Mouse (Mus musculus) embryonic facial prominence, embryonic 11.5 days (tissue): ENCODE results near the gene Sept3. TPM values are rescaled to one million over a fixed set of nuclear protein-coding genes. Genes with fewer than 3 reads are reported as not detected.
A peak's percentile ranks its signal among the peaks of the same experiment; 100 is the strongest.

ENCODE experiments used
- ATAC-seq: fragments of 200-750 bp; cut with Nextera tagmentation; replicated peaks from 2 replicates; pipeline ENCODE4 v1.8.0; 2017; ENCODE audit warnings: low read depth; ENCODE audit not compliant: insufficient number of reproducible peaks, low FRiP score, low TSS enrichment
- DNase-seq: peaks from one replicate; pipeline ENCODE4 v3.0.0-alpha.2; 2015; ENCODE audit warnings: low spot score
- H3K27ac ChIP-seq: fragments of 300-500 bp; sonication (generic); replicated peaks from 2 replicates; pipeline ENCODE4 v1.5.1; 2014; ENCODE audit warnings: mild to moderate bottlenecking, low read depth, low read length, control low read depth
- H3K27me3 ChIP-seq: fragments of 300-500 bp; sonication (generic); 2 replicates; pipeline ENCODE4 v1.6.1; 2014; ENCODE audit warnings: mild to moderate bottlenecking, low read length, moderate library complexity, mixed read lengths; ENCODE audit not compliant: control insufficient read depth, insufficient read depth
- H3K36me3 ChIP-seq: fragments of 300-500 bp; sonication (generic); replicated peaks from 2 replicates; pipeline ENCODE4 v1.6.1; 2014; ENCODE audit warnings: low read depth, mild to moderate bottlenecking, low read length, moderate library complexity, mixed read lengths; ENCODE audit not compliant: control insufficient read depth, insufficient read depth
- H3K4me1 ChIP-seq: fragments of 300-500 bp; sonication (generic); 2 replicates; pipeline ENCODE4 v1.6.1; 2014; ENCODE audit warnings: low read length, mixed read lengths; ENCODE audit not compliant: control insufficient read depth, insufficient read depth
- H3K4me2 ChIP-seq: fragments of 300-500 bp; sonication (generic); 2 replicates; pipeline ENCODE4 v1.6.1; 2014; ENCODE audit warnings: low read depth, mild to moderate bottlenecking, control low read depth, low read length, moderate library complexity
- H3K4me3 ChIP-seq: fragments of 300-500 bp; sonication (generic); 2 replicates; pipeline ENCODE4 v1.5.1; 2014; ENCODE audit warnings: low read depth, low read length, control low read depth
- H3K9ac ChIP-seq: fragments of 300-500 bp; sonication (generic); replicated peaks from 2 replicates; pipeline ENCODE4 v1.6.1; 2014; ENCODE audit warnings: mild to moderate bottlenecking, control low read depth, low read length
- H3K9me3 ChIP-seq: fragments of 300-500 bp; sonication (generic); replicated peaks from 2 replicates; pipeline ENCODE4 v1.6.1; 2016; ENCODE audit warnings: mild to moderate bottlenecking, low read length, inconsistent platforms, mixed read lengths; ENCODE audit not compliant: control insufficient read depth
- WGBS: fragments of 180-500 bp; shearing (Covaris S2); extraction: QIAGEN DNeasy Blood & Tissue Kit; methylation state at CpG from one replicate; pipeline ENCODE4 v1.1.7; 2014; 5-methylcytosine and 5-hydroxymethylcytosine counted together
- polyA plus RNA-seq: library from polyadenylated mRNA; unstranded; fragments of >200 nt; fragmentation: Nextera tagmentation; extraction: Ambion mirVana; gene quantifications from 2 replicates; pipeline ENCODE4 v1.2.1, GENCODE M21; 2014

Sept3 gene
- polyA plus RNA-seq, 1 experiment from 2014 or later = 66.7 TPM

- Histone ChIP-seq H3K9ac (peak overlapping the region; percentile 80), H3K4me2 (peak overlapping the region; percentile 76; the same call in 1 of the 2 replicates), H3K9me3 (no peaks in the 10 kb centered on the region), H3K27me3 (peaks cover 4% of the 10 kb centered on the region; the same call in 1 of the 2 replicates), H3K4me1 (peaks cover 1% of the 10 kb centered on the region), H3K27ac (0 out of 2 replicates have a peak overlapping the region, but pooled peaks have one; percentile 44), H3K36me3 (no peaks in the 10 kb centered on the region), H3K4me3 (peak overlapping the region; percentile 41)
- 66% methylated on average over 15 of the region's 15 CpGs for WGBS
- ATAC-seq = no peak
- no peak for DNase-seq
Observed at GRCm38 (mm10) chr15:82341675-82342542, 67.2 kb downstream of the Sept3 start.

GRCm38 (mm10) chr15:82342543-82342935 is 67.8 kb downstream of the Sept3 start:
- no peaks in the 10 kb centered on the region for H3K9me3 ChIP-seq
- H3K9ac ChIP-seq = no peak overlapping the region
- no peaks in the 10 kb centered on the region for H3K36me3 ChIP-seq
- DNase-seq (no peak), ATAC-seq (no peak)
- WGBS = 75% methylated on average over 5 of the region's 5 CpGs
- H3K4me3 ChIP-seq = no peak overlapping the region
- peaks cover 5% of the 10 kb centered on the region for H3K4me1 ChIP-seq
- H3K27ac ChIP-seq = no peak overlapping the region
- peaks cover 4% of the 10 kb centered on the region; the same call in 1 of the 2 replicates for H3K27me3 ChIP-seq
- no peak overlapping the region for H3K4me2 ChIP-seq

- no peak for ATAC-seq
- DNase-seq = no peak
- Histone ChIP-seq H3K4me3 (no peak overlapping the region), H3K27me3 (peaks cover 4% of the 10 kb centered on the region; the same call in 1 of the 2 replicates), H3K9me3 (no peaks in the 10 kb centered on the region), H3K36me3 (no peaks in the 10 kb centered on the region), H3K27ac (no peak overlapping the region), H3K4me2 (no peak overlapping the region), H3K4me1 (peaks cover 5% of the 10 kb centered on the region), H3K9ac (no peak overlapping the region)
- 86% methylated on average over 27 of the region's 27 CpGs for WGBS
Observed at GRCm38 (mm10) chr15:82343368-82344287, 68.9 kb downstream of the Sept3 start.

Other genes with a start within 250 kb of the Sept3 start
- 26.9 and 31.6 TPM in 2 replicates for gene Desi1, start 241.0 kb upstream of the Sept3 start, polyA plus RNA-seq
- gene Snu13, start 227.3 kb upstream of the Sept3 start, polyA plus RNA-seq = 342 and 357 TPM in 2 replicates
- gene 4930407I10Rik, start 215.7 kb upstream of the Sept3 start, polyA plus RNA-seq = 0.06 TPM in 1 of 2 replicates, not detected in the other
- gene Mei1, start 204.9 kb upstream of the Sept3 start, polyA plus RNA-seq = not detected in 2 replicates
- 19.9 and 21.0 TPM in 2 replicates for gene Ccdc134, start 147.0 kb upstream of the Sept3 start, polyA plus RNA-seq
- gene Srebf2, start 127.7 kb upstream of the Sept3 start, polyA plus RNA-seq = 105 and 109 TPM in 2 replicates
- 0.18 and 0.26 TPM in 2 replicates for gene Shisa8, start 62.1 kb upstream of the Sept3 start, polyA plus RNA-seq
- gene Tnfrsf13c, start 50.5 kb upstream of the Sept3 start, polyA plus RNA-seq = 0.42 TPM in 1 of 2 replicates, not detected in the other
- 86.4 and 92.5 TPM in 2 replicates for gene Cenpm, start 30.1 kb upstream of the Sept3 start, polyA plus RNA-seq
- 0.35 and 0.45 TPM in 2 replicates for gene 1500009C09Rik, start 22.5 kb upstream of the Sept3 start, polyA plus RNA-seq
- gene Wbp2nl, start 24.1 kb downstream of the Sept3 start, polyA plus RNA-seq = 0.34 TPM in 1 of 2 replicates, not detected in the other
- gene Naga, start 64.0 kb downstream of the Sept3 start, polyA plus RNA-seq = 26.9 and 30.6 TPM in 2 replicates
- gene Pheta2, start 64.0 kb downstream of the Sept3 start, polyA plus RNA-seq = 3.6 and 3.7 TPM in 2 replicates
- 214 and 227 TPM in 2 replicates for gene Smdt1, start 64.1 kb downstream of the Sept3 start, polyA plus RNA-seq
- 271 and 281 TPM in 2 replicates for gene Ndufa6, start 79.4 kb downstream of the Sept3 start, polyA plus RNA-seq
- gene Cyp2d22, start 105.4 kb downstream of the Sept3 start, polyA plus RNA-seq = 1.4 and 2.2 TPM in 2 replicates
- gene Cyp2d11, start 119.1 kb downstream of the Sept3 start, polyA plus RNA-seq = not detected in 2 replicates
- gene Cyp2d10, start 132.3 kb downstream of the Sept3 start, polyA plus RNA-seq = not detected in 2 replicates
- not detected in 2 replicates for gene Cyp2d9, start 158.5 kb downstream of the Sept3 start, polyA plus RNA-seq